Mouse (Mus musculus) hindbrain, embryonic 10.5 days (tissue): ENCODE results near the gene Drg1. TPM values are rescaled to one million over a fixed set of nuclear protein-coding genes. Genes with fewer than 3 reads are reported as not detected.

Experiments
- DNase-seq: peaks from one replicate; pipeline ENCODE4 v3.0.0-alpha.2; 2017; ENCODE audit warnings: low spot score
- H3K27ac ChIP-seq: fragments of 300-500 bp; sonication (generic); 2 replicates; pipeline ENCODE4 v1.5.1; 2016; ENCODE audit warnings: mild to moderate bottlenecking, moderate library complexity
- H3K27me3 ChIP-seq: fragments of 300-500 bp; sonication (generic); 2 replicates; pipeline ENCODE4 v1.6.1; 2016; ENCODE audit warnings: mild to moderate bottlenecking; ENCODE audit not compliant: poor library complexity, insufficient read depth, severe bottlenecking
- H3K36me3 ChIP-seq: fragments of 300-500 bp; sonication (generic); 2 replicates; pipeline ENCODE4 v1.6.1; 2016; ENCODE audit warnings: mild to moderate bottlenecking, moderate library complexity
- H3K4me1 ChIP-seq: fragments of 300-500 bp; sonication (generic); replicated peaks from 2 replicates; pipeline ENCODE4 v1.6.1; 2016; ENCODE audit warnings: mild to moderate bottlenecking
- H3K4me3 ChIP-seq: fragments of 300-500 bp; sonication (generic); 2 replicates; pipeline ENCODE4 v1.5.1; 2016; ENCODE audit warnings: mild to moderate bottlenecking, moderate library complexity
- H3K9me3 ChIP-seq: fragments of 300-500 bp; sonication (generic); 2 replicates; pipeline ENCODE4 v1.6.1; 2016; ENCODE audit warnings: mild to moderate bottlenecking, moderate library complexity
- WGBS: fragments of 180-500 bp; shearing (Covaris S2); methylation state at CpG from one replicate; pipeline ENCODE4 v1.1.7; 2016; 5-methylcytosine and 5-hydroxymethylcytosine counted together
- polyA plus RNA-seq: library from polyadenylated mRNA; unstranded; fragments of >200 nt; fragmentation: Nextera tagmentation; extraction: Ambion mirVana; gene quantifications from 2 replicates; pipeline ENCODE4 v1.2.1, GENCODE M21; 2016

The Drg1 gene
- polyA plus RNA-seq, 1 experiment from 2014 or later: 322 TPM

DNA sequence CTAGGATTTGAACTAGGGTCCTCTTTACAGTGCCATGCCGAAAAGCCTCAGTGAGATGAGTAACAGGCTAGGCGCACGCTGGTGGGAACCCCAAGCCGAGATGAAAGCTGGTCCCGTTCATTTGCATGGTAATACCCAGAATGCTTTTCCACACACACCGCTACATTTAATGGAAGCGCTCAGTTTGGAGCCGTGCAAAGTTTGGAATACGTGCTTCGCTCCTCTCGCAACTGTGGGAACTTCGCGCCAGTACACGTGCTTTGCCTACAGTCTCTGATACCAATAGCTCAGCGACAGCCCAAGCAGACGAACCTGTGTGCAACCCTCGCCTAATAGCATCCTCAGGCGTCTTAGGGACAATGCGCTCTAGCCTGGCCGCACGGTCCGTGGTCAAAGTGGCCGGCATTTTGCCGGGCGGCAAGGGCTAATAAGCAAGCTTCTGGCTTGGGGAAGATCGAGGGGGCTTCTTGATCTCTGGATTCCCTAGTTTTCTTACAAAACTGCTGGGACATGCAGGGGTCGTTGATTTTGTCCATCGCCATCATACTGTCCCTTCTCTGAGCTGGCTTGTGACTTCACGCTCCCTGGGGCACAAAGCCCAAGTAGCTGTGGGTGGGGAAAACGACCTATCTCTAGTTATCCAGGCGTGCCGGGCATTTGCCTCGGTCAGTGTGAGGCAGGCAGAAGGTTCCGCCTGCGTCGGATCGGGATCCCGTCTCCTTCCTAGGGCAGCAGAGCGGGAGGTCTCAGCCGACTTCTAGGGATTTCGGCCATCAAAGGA, 22.5 kb upstream of the Drg1 start, which contains the start of gene Patz1:
Gene Patz1 (plus strand): TSS at position 354 of the 781 bp plus-strand sequence.
- DNase-seq: peak; percentile 75
- H3K4me3 ChIP-seq: peak within 1 kb of the TSS; percentile 95
- peak within 1 kb of the TSS; percentile 100 for H3K27ac ChIP-seq
- H3K27me3 ChIP-seq: no peaks in the 10 kb centered on the region
- peaks cover 32% of the 10 kb centered on the region for H3K4me1 ChIP-seq
- under 1% methylated on average over 41 of the region's 41 CpGs for WGBS
- 0 out of 2 replicates have a peak, but pooled peaks cover 3% of the 10 kb centered on the region for H3K9me3 ChIP-seq
- H3K36me3 ChIP-seq: peaks cover 26% of the 10 kb centered on the region

DNA sequence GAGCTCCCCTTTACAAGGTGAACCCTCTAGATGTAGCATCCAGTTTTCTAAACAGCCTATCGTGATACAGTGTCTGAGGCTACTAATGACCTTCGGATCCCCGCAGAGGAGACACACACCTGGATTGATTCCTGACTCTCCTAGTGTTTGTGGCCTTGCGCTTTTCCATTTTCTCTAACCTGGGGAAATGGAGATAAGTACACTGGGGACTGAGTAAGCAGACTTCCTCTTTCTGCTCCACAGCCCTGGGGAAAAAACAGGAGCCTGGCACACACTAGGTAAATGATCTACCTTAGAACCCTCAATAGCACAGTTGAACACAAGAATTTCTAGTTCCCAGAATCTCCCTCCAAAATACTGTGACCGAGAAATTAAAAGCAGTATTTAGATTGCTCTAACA, 21.7 kb upstream of the Drg1 start:
- H3K36me3 ChIP-seq: peaks cover 18% of the 10 kb centered on the region
- 0 out of 2 replicates have a peak, but pooled peaks cover 3% of the 10 kb centered on the region for H3K9me3 ChIP-seq
- no peak for DNase-seq
- peak overlapping the region; percentile 100 for H3K27ac ChIP-seq
- peak overlapping the region; percentile 95 for H3K4me3 ChIP-seq
- H3K27me3 ChIP-seq: no peaks in the 10 kb centered on the region
- 65% methylated on average over 5 of the region's 5 CpGs for WGBS
- H3K4me1 ChIP-seq: peaks cover 25% of the 10 kb centered on the region

DNA sequence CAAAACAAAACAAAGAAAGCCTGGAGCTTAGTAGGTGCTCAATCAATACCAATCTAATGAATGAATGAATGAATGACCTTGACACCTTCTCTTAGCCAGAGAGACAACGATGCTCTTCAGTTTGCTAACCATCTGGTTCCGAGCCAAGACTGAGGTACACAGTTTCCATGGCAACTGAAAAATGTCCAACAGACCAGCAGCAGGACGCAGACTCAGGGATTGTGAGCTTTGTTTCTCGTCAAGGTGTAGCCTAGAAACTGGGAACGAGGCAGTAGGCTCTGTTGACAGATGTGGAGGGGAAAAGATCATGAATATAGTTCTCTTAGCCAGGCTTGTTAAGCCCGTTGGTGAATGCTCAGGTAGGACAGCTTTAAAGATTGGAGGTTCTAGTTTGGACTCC, 20.9 kb upstream of the Drg1 start:
- Histone ChIP-seq H3K4me1 (peaks cover 20% of the 10 kb centered on the region), H3K4me3 (no peak overlapping the region), H3K36me3 (peaks cover 12% of the 10 kb centered on the region), H3K27ac (no peak overlapping the region), H3K27me3 (no peaks in the 10 kb centered on the region), H3K9me3 (0 out of 2 replicates have a peak, but pooled peaks cover 6% of the 10 kb centered on the region)
- 64% methylated on average over 6 of the region's 6 CpGs for WGBS
- no peak for DNase-seq

DNA sequence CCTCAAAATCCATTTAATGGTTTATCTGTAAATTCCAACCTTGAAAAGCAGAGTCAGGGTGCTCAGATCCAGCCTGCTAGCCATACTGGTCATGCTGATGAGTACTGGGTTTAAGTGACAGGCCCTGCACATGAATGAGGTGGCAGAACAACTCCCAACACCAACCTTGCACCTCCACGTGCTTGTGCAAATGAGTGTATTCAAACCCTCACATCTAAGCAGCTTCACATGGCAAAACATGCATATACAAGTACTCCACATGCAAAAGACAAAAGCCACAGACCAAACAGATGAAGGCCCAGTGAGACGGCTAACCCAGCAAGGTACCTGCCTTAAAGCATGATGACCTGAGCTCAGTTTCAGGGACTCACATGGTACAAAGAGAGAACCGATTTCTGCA, 19.7 kb upstream of the Drg1 start:
- 84% methylated on average over 3 of the region's 3 CpGs for WGBS

DNA sequence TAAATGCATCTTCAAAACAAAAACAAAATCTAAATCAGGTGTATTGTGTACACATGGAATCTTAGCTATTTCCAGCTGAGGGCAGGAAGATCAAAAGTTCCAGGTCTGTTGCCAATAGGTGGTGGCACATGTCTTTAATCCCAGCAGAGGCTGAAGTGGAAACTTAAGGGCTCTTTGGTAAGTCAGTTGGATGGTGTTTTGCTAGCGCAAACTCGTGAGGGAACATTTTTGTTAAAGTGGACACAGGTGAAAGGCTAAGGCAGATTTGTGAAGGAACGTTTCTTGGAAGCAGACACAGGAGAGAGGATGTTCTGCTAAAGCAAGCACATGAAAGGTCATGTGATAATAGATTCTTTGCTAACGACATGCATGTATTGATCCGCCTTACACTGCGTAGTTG, 17.4 kb upstream of the Drg1 start:
- 91% methylated on average over 6 of the region's 6 CpGs for WGBS
- H3K4me3 ChIP-seq: no peak overlapping the region
- no peaks in the 10 kb centered on the region for H3K36me3 ChIP-seq
- DNase-seq: no peak
- H3K4me1 ChIP-seq: peaks cover 14% of the 10 kb centered on the region
- H3K27ac ChIP-seq: no peak overlapping the region
- peaks cover 22% of the 10 kb centered on the region for H3K9me3 ChIP-seq
- no peaks in the 10 kb centered on the region for H3K27me3 ChIP-seq

More for the DNA sequence above, 19.7 kb upstream of the Drg1 start:
- H3K27ac ChIP-seq: no peak overlapping the region
- H3K27me3 ChIP-seq: no peaks in the 10 kb centered on the region
- DNase-seq: no peak
- H3K4me1 ChIP-seq: peaks cover 15% of the 10 kb centered on the region
- peaks cover 17% of the 10 kb centered on the region for H3K9me3 ChIP-seq
- H3K4me3 ChIP-seq: no peak overlapping the region
- 0 out of 2 replicates have a peak, but pooled peaks cover under 1% of the 10 kb centered on the region for H3K36me3 ChIP-seq

DNA sequence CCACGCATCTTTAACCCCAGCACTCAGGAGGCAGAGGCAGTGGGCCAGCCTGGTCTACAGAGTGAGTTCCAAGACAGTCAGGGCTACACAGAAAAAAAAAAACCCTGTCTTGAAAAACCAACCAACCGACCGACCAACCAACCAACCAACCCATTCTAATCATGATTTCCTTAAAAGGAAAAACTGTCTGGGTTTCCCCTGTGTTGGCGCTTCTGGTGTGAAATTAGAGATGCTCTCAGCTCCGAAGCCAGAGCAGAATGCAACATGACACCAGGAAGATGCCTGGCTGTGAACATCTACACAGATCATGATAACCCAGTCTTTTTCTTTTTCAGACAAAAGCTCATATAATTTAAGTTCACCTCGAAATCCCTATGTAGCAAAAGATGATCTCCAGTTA, 16.7 kb upstream of the Drg1 start:
- peaks cover 8% of the 10 kb centered on the region for H3K4me1 ChIP-seq
- H3K27ac ChIP-seq: no peak overlapping the region
- H3K36me3 ChIP-seq: no peaks in the 10 kb centered on the region
- WGBS: 84% methylated on average over 6 of the region's 6 CpGs
- H3K27me3 ChIP-seq: no peaks in the 10 kb centered on the region
- no peak for DNase-seq
- H3K9me3 ChIP-seq: peaks cover 22% of the 10 kb centered on the region
- H3K4me3 ChIP-seq: no peak overlapping the region

DNA sequence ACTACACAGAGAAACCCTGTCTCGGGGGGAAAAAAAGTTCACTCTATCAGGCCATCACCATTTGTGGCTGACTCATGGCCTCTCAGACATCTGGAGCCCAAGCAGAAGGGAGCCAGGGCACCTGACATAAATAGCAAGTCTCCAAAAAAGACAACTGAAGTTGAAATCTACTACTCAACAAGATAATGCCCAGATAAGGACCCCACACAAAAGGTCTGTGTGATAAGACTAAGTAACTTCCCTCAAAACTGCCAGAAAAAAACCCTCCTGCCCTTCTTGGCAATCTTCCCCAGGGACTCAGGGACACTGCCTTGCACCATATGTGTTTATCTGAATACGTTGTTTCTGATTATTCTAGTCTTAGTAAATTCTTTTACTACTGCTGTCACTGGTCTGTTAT, 13.5 kb upstream of the Drg1 start:
- H3K27me3 ChIP-seq: no peaks in the 10 kb centered on the region
- no peaks in the 10 kb centered on the region for H3K4me1 ChIP-seq
- 84% methylated on average over 2 of the region's 2 CpGs for WGBS
- H3K27ac ChIP-seq: no peak overlapping the region
- peaks cover 22% of the 10 kb centered on the region for H3K9me3 ChIP-seq
- no peak for DNase-seq
- H3K36me3 ChIP-seq: no peaks in the 10 kb centered on the region
- no peak overlapping the region for H3K4me3 ChIP-seq

DNA sequence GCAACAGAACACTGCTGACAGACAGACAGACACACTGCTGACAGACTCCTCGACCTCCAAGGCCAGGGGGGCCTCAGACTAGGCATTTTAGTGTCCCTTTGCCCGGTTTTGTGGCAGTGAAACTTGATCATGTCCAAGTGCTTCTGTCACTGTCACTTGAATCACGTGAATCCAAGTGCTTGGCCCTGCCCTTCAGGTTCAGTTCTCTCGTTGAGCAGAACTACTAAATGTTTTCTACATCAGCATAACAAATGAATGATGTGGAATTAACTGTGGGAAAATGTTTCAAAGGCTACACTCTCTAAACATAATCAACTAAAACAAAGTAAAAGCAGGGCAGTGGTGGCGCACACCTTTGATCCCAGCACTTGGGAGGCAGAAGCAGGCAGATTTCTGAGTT, 12.1 kb upstream of the Drg1 start:
- Histone ChIP-seq H3K9me3 (peaks cover 22% of the 10 kb centered on the region), H3K4me3 (no peak overlapping the region), H3K4me1 (no peaks in the 10 kb centered on the region), H3K27me3 (no peaks in the 10 kb centered on the region), H3K36me3 (no peaks in the 10 kb centered on the region), H3K27ac (no peak overlapping the region)
- no peak for DNase-seq
- WGBS: 65% methylated on average over 5 of the region's 5 CpGs

DNA sequence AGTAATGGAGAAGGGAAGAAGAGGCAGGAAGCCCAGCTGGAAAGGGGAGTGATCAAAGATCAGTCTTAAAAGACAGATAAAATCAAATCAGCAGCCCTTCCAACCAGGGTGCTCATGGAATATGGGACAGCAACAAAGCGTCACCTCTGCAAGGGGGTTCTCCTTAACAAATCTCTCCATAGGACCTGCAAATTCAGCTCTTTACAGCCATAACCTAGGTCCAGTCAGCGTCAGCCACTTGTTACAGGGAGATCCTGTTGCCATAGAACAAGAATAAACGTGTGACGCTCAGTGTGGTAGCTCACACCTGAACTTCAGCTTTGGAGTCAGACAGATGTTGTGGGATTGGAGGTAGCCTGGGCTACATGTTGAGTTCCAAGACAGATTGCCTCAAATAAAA, 3.0 kb upstream of the Drg1 start:
- 36% methylated on average over 4 of the region's 4 CpGs for WGBS
- H3K27me3 ChIP-seq: no peaks in the 10 kb centered on the region
- DNase-seq: no peak

DNA sequence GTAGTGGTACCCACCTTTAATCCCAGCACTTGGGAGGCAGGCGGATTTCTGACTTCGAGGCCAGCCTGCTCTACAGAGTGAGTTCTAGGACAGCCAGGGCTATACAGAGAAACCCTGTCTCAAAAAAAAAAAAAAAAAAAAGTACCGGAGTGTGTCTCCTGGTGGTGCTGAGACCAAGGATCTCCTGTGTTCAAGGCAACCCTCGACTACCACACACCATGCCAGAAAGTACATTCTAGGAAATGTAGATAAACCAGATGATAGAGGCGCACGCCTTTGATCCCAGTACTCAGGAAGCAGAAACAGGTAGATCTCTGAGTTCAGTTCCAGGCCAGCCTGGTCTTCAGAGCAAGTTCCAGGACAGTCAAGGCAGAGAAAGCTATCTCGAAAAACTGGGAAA, 918 bp upstream of the Drg1 start:
- no peaks in the 10 kb centered on the region for H3K27me3 ChIP-seq
- H3K36me3 ChIP-seq: peaks cover 23% of the 10 kb centered on the region
- H3K4me3 ChIP-seq: peak overlapping the region; percentile 93
- WGBS: 53% methylated on average over 7 of the region's 7 CpGs
- no peak for DNase-seq
- H3K9me3 ChIP-seq: no peaks in the 10 kb centered on the region
- peak overlapping the region; percentile 97 for H3K27ac ChIP-seq
- H3K4me1 ChIP-seq: peaks cover 31% of the 10 kb centered on the region

More for the DNA sequence above, 3.0 kb upstream of the Drg1 start:
- Histone ChIP-seq H3K27ac (no peak overlapping the region), H3K4me1 (peaks cover 22% of the 10 kb centered on the region), H3K4me3 (no peak overlapping the region), H3K9me3 (no peaks in the 10 kb centered on the region), H3K36me3 (peaks cover 2% of the 10 kb centered on the region)

DNA sequence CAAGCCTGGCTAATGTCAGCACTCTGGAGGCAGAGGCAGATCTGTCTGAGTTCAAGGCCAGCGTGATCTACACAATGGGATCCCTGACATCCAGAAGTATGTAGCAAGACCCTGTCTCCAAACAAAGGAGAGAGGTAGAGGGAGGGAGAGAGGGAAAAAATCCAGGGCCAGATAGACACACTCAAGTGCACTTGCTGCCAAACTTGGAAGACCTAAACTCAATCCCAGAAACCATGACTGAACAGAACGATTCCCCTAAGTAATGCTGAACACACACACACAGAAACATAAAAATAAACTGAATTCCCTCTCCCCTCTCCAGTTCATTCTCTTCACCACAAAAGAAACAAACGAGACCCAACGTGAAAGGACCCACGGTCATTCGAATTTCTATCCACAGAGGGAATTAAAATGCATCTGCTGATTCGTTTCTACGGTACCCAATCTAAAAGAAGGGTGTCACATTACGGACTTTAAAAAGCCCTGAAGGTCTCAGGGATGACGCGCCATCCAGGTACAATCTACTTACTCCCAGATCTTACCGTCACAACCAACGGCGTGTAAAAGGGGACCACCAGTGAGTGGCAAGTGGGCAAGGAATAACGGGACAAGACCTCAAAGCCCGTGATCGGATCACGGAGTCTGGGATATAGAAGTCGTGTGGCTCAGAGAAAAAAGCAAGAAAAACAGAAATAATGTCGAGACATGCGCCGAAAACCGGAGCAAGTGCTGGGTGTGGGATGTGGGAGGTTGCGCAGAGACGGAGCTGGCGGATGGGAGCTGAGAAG, 730 bp downstream of the Drg1 start:
- peak overlapping the region; percentile 93 for H3K4me3 ChIP-seq
- no peaks in the 10 kb centered on the region for H3K9me3 ChIP-seq
- H3K27me3 ChIP-seq: no peaks in the 10 kb centered on the region
- H3K4me1 ChIP-seq: peaks cover 31% of the 10 kb centered on the region
- 1% methylated on average over 26 of the region's 26 CpGs for WGBS
- DNase-seq: no peak
- H3K27ac ChIP-seq: peak overlapping the region; percentile 97
- peaks cover 40% of the 10 kb centered on the region for H3K36me3 ChIP-seq

DNA sequence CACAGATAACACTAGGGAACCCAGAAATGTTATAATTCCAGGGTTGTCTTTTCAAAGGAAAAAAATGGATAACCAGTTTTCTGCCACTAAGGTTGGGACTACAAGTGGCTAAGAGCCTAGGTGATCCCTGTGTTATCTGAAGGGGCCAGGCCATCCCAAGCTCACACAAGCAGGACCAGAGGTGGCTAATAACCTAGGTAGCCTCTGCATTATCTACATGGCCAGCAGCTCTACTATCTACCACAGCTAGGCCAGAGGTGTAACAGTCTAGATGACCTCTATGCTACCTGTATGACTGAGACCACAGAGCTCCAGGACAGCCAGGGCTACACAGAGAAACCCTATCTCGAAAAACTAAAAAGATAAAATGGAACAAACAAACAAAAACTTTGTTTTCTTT, 6.7 kb downstream of the Drg1 start:
- Histone ChIP-seq H3K4me1 (peaks cover 13% of the 10 kb centered on the region), H3K27me3 (no peaks in the 10 kb centered on the region), H3K4me3 (no peak overlapping the region), H3K36me3 (peaks cover 99% of the 10 kb centered on the region), H3K27ac (no peak overlapping the region), H3K9me3 (no peaks in the 10 kb centered on the region)
- no peak for DNase-seq
- WGBS: 83% methylated on average over 1 of the region's 1 CpGs

DNA sequence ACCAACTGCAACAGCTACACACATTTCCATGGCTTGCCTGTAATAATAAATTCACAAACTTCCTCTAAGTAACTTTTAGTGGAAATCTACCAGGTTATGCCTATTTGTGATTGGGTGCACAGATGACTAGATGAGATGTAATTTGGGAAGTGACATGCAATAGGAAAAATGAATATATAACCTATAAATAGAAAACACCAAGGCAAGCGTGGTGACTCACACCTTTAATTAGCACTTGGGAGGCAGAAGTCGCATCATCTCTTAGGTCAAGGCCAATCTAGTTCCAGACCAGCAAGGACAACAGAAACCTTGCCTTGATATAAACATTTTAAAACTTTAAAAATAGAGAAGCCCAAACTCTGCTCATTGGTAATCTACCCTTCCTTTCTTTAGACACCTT, 18.8 kb downstream of the Drg1 start:
- Histone ChIP-seq H3K9me3 (no peaks in the 10 kb centered on the region), H3K36me3 (peaks cover 100% of the 10 kb centered on the region), H3K27ac (no peak overlapping the region), H3K27me3 (no peaks in the 10 kb centered on the region), H3K4me1 (no peaks in the 10 kb centered on the region), H3K4me3 (no peak overlapping the region)
- no peak for DNase-seq
- WGBS: 95% methylated on average over 2 of the region's 2 CpGs
